ENCODE assay signal across 15 mouse cellular contexts in the genomic region with DNA sequence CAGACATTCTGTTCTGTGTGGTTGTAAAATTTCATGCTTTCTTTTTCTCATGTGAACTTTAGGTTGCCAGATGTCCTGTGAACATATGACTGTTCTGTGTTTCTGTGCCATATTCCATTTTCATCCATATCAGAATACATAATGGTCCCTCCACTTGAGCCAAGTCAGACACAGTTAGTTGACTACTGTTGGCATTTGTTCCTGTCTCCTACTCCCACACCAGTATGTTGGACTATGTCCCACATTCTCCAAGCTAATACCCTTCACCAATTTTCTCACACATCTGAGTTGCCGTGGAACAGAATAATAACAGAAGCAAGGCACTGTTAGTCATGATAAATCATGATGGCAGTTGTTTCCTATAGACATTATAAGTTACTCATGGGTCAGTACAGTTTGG. TPM values are rescaled to one million over a fixed set of nuclear protein-coding genes. Genes with fewer than 3 reads are reported as not detected.
"Had no signal": no experiment of that assay in that cellular context is flagged by ENCODE, and none has a peak within 500 bp of the region (broad histone marks: within the 10 kb centered on the region; RNA-seq: fewer than 3 reads in every experiment).

No protein-coding gene starts in this region.

- H3K4me1 ChIP-seq: midbrain, embryonic 10.5 days; neural tube, embryonic 15.5 days had no signal

- DNase-seq: kidney, adult 8-10 months; kidney, postnatal 25 days; left cerebral cortex, postnatal 4 days; lung, adult 18-20 months; lung, postnatal 36 days; midbrain, embryonic 14.5 days; right cerebral cortex, adult 18-20 months had no signal

- H3K27me3 ChIP-seq: neural tube, embryonic 15.5 days had no signal

- H3K4me2 ChIP-seq: neural tube, embryonic 15.5 days had no signal

- H3K9ac ChIP-seq: liver, embryonic 14.5 days; neural tube, embryonic 15.5 days had no signal

- H3K4me3 ChIP-seq: midbrain, embryonic 10.5 days; myocyte; neural tube, embryonic 15.5 days had no signal

- H3K9me3 ChIP-seq: midbrain, embryonic 10.5 days; neural tube, embryonic 15.5 days had no signal

- H3K36me3 ChIP-seq: midbrain, embryonic 10.5 days; neural tube, embryonic 15.5 days had no signal

- ATAC-seq: intestine, postnatal 0 days had no signal

- H3K27ac ChIP-seq: liver, embryonic 14.5 days; midbrain, embryonic 10.5 days; neural tube, embryonic 15.5 days; stomach, postnatal 0 days had no signal

RNA-seq across cellular contexts. Expression of gene Rtl3, which starts 9.9 kb away (rescaled TPM):
- total RNA-seq: liver, adult 2 months; megakaryocyte, adult 5-6 weeks had no signal
- polyA plus RNA-seq: liver, adult 2 months had no signal
